Mouse (Mus musculus) yolk sac, embryonic 10.5 days (tissue): ENCODE results near the gene Gbf1.
A peak's percentile ranks its signal among the peaks of the same experiment; 100 is the strongest.
"Not testable (repeated sequence)": the region's sequence is repeated elsewhere in the genome, so short reads cannot be mapped to it uniquely, and the experiment has no call there.

Source experiments
- DNase-seq: peaks from one replicate; pipeline ENCODE4 v3.0.0-alpha.2; 2017; ENCODE audit warnings: low spot score

Gene Gbf1

GRCm38 (mm10) chr19:46147511-46148371 is 4.6 kb upstream of the Gbf1 start, which contains the start of gene Pitx3:
Pitx3 (minus strand) TSS chr19:46148326.
- DNase-seq = no peak

DNA sequence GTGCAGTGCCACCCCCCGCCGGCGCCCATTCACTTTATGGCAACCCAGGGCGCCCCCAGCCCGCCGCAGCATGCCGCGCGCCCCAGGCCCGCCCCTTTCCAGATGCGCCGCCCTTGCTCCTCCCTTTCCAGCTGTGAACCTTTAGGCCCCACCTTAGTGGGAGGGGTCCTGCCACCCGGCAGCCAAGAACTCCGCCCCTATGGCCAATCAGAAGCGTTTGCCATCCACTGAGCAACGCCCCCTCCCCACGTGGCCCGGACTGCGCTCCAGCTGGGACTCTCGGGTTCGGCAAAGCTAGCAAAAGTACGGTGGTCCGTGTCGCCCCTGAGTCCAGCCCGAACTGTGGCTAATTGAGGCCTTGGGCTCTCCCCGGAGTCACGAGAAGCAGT is 3.9 kb upstream of the Gbf1 start:
- DNase-seq = peak; percentile 91

DNA sequence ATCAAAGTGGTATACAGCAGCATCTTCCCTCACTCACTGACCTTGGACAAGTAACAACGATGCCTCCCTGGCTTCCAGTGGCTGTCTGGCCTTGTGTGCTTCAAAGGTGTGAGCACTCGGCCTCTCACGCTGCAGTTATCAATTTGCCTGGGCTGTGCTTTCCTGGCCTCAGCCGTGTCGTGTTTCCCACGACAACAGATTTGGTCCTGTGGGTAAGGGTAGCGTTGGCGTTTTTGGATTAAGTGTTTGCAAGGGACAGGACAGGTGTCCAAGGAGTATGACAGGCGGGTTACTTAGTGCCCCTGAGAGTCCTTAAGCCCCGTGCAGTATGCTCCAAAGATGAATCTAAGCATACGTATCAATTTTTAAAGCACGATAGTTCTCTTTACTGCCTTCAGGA is 3.2 kb upstream of the Gbf1 start:
- DNase-seq = no peak

DNA sequence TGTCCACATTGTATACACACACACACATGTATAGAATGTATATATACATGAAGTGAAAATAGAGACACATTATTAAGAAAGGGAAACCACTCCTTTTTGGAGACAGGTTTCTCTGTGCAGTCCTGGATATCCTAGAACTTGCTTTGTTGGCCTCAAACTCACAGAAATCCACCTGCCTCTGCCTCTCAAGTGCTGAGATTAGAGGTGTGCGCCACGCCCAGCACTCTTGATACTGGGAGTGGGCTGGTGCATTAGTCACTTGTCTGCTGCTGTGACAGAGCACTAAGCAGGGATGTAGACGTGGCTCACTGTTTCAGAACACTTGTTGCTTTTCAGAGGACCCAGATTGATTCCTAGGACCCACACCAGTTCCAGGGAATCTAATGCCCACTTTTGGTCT is 13.6 kb downstream of the Gbf1 start:
- no peak for DNase-seq

DNA sequence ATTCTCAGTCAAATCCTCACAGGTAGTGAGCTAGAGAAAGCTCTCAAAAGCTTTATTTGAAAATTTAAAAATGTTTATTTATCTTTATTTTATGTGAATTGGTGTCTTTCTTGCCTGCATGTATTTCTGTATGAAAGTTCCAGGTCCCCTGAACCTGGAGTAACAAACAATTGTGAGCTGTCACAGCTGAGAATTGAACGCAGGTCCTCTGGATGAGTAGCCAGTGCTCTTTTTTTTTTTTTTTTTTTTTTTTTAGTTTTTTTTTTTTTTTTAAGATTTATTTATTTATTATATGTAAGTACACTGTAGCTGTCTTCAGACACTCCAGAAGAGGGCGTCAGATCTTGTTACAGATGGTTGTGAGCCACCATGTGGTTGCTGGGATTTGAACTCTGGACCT is 14.9 kb downstream of the Gbf1 start:
- not testable (repeated sequence) for DNase-seq

- DNase-seq = no peak
These were observed 17.1 kb downstream of the Gbf1 start for GRCm38 (mm10) chr19:46169396-46169795.

GRCm38 (mm10) chr19:46169913-46170312 is 17.6 kb downstream of the Gbf1 start:
- no peak for DNase-seq

GRCm38 (mm10) chr19:46172541-46172940 is 20.2 kb downstream of the Gbf1 start:
- DNase-seq = no peak

DNA sequence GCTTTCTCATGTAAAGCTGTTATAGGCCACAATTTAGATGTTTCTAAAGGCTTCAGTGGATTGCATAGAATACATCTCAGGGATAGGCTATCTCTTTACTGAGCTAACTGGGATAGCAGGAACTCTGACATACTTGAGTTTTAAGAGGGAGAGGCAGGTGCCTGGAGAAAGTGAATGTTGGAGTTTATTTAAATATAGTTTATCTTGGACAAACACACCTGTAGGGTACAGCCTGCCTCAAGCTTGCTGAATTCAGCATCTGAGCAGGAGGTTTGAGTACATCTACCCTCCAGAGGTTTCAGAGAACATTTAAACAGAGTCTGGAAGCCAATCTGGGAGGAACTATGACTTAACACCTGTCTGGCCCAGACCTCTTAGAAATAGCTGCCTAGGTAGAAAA is 22.9 kb downstream of the Gbf1 start:
- DNase-seq = no peak

DNA sequence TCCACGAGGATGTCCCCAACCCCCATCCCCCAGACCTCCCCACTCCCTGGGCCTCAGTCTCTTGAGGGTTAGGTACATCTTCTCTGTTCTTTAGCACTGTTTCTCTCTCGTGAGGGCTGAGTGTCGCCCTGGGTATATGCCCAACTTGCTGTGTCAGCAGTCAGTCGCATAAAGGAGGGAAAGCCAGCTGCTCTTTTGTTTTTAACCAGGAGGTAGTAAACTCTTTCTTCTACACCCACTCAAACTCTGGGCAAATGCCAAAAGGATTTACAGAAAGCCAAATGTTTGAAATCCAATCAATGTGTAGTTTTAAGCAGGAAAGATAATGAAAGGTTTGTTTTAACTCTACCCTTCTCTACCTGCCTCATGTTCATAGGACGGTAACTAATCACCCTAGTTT is 24.7 kb downstream of the Gbf1 start:
- DNase-seq = no peak

- no peak for DNase-seq
These were observed 28.0 kb downstream of the Gbf1 start for GRCm38 (mm10) chr19:46180274-46180673.

- peak; percentile 4 for DNase-seq
These were observed 29.9 kb downstream of the Gbf1 start for GRCm38 (mm10) chr19:46182241-46182640.

DNA sequence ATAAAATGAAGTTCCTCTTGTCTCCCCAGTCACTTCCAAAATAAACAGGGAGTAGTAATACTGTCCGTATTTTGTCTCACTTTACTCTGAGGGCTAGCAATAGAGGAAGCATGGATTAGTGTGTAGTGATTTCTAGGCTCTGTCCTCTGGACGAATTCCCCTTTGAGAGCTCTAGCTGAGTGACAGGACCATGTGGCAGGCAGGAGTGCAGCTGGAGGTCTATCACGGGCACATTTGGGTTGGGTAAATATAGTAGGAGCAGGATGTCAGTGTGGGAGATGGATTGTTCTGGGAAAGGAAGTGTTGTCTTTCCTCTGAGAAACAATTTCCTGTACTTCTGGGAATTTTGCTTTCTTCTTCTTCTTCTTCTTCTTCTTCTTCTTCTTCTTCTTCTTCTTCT is 34.3 kb downstream of the Gbf1 start:
- DNase-seq = no peak

GRCm38 (mm10) chr19:46187203-46187602 is 34.9 kb downstream of the Gbf1 start:
- no peak for DNase-seq

- no peak for DNase-seq
These were observed 46.0 kb downstream of the Gbf1 start for GRCm38 (mm10) chr19:46198293-46198692.

GRCm38 (mm10) chr19:46198891-46199290 is 46.6 kb downstream of the Gbf1 start:
- DNase-seq = no peak

- DNase-seq = no peak
These were observed 51.9 kb downstream of the Gbf1 start for GRCm38 (mm10) chr19:46204166-46204565.

DNA sequence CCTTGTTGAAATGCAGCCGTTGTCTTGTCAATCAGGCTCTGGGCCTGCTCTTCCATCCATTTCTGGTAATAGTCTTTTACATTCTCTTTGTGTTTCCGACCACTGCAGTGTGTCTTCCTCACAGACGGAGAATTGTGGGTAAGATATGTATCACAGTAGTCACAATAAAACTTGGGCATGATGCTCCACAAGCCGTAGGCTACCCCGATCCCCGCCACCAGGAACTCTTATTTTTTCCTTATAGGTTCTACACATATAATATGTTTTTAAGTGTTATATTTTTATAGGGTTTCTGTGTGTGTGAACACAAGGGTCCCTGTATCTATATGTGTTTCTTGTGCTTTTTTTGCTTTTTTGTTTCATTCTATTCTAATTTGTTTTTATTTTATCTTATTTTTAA is 53.4 kb downstream of the Gbf1 start:
- DNase-seq = no peak

DNA sequence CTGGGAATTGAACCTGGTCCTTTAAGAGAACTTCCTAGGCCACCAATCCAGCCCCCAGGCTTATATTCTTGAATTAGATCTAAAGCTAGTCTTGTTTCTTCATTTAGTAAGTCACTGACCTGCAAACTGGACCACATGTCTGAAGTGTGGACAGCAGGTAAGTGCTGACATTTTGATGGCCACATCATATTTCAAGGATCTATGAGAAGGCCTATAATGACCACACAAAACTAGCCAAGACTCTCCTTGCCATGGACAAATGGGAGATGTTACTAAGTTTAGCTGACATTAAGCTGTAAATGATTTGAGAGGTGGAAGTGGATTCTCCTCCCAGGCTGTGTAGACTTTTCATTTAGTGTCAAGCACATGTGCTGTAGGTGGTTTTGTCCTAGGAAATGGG is 58.6 kb downstream of the Gbf1 start:
- no peak for DNase-seq

GRCm38 (mm10) chr19:46214541-46214940 is 62.2 kb downstream of the Gbf1 start:
- no peak for DNase-seq

- DNase-seq = no peak
These were observed 63.1 kb downstream of the Gbf1 start for GRCm38 (mm10) chr19:46215401-46215800.

GRCm38 (mm10) chr19:46216716-46217115 is 64.4 kb downstream of the Gbf1 start:
- no peak for DNase-seq

DNA sequence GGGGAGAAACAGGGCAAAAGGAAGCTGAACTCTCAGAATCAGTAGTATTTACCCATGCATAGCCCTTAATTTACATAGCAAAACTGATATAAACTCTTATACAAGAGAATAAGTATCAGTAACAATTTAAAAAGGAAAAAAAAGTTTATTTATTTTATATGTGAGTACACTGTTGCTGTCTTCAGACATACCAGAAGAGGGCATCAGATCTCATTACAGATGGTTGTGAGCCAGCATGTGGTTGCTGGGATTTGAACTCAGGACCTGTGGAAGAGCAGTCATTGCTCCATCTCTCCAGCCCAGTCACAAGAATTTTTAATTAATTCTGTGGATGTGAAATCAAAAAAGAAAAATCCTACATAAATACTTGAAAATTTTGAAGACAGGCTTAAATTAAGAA is 65.0 kb downstream of the Gbf1 start:
- DNase-seq = not testable (repeated sequence)

- no peak for DNase-seq
These were observed 67.8 kb downstream of the Gbf1 start for GRCm38 (mm10) chr19:46220116-46220515.
